8 mouse cellular contexts compared by ENCODE assay signal in genomic region chr5:142926204-142926939, GRCm38 (mm10). TPM values are rescaled to one million over a fixed set of nuclear protein-coding genes. Genes with fewer than 3 reads are reported as not detected.
DNase-seq lines count a peak whose midpoint lies in the region; ATAC-seq and TF ChIP-seq lines count a peak whose summit lies in the region.

No protein-coding gene starts in this region.

- peaks cover 12% of the 10 kb centered on the region; the same call in 1 of the 2 replicates for H3K27me3 ChIP-seq in forebrain, embryonic 13.5 days
- peaks cover 30% of the 10 kb centered on the region for H3K27me3 ChIP-seq in forebrain, embryonic 12.5 days
- H3K27me3 ChIP-seq in MEL (ENCODE audit: control insufficient read depth in 1 of 2, insufficient read depth in 2 of 2, low read length in 2 of 2), result no peaks in the 10 kb centered on the region
- H3K27me3 ChIP-seq in intestine, embryonic 15.5 days (replicated peaks), result no peaks in the 10 kb centered on the region
- no peaks in the 10 kb centered on the region for H3K27me3 ChIP-seq in lung, embryonic 14.5 days (ENCODE audit: insufficient read depth, low read length)

- DNase-seq in MEL (ENCODE audit: low read depth, low spot score), result peak; percentile 79
- DNase-seq in gastrocnemius, postnatal 25 days, result peak; percentile 75
- DNase-seq in lung, embryonic 14.5 days, result peak; percentile 83
- DNase-seq in testis, postnatal 14 days (ENCODE audit: low spot score), result peak; percentile 49
- no peak for DNase-seq in left cerebral cortex, postnatal 36 days (ENCODE audit: low spot score in 2 of 2)

- H3K79me2 ChIP-seq in MEL (ENCODE audit: control insufficient read depth, insufficient read depth, low read length, poor library complexity), result peaks cover 4% of the 10 kb centered on the region; the same call in 1 of the 2 replicates

- TF ChIP-seq RAD21 in MEL (IDR thresholded peaks at IDR 0.05; ENCODE audit: low read depth, low read length), result no peak

- no peak overlapping the region for H3K4me3 ChIP-seq in forebrain, embryonic 13.5 days
- H3K4me3 ChIP-seq in forebrain, embryonic 12.5 days (replicated peaks), result no peak overlapping the region
- H3K4me3 ChIP-seq in MEL (ENCODE audit: control insufficient read depth in 1 of 2, insufficient read depth in 1 of 2, low read depth in 2 of 2, low read length in 2 of 2), result peak overlapping the region; percentile 25 to 28; a peak in 3 of 4 replicates
- no peak overlapping the region for H3K4me3 ChIP-seq in intestine, embryonic 15.5 days (replicated peaks)
- H3K4me3 ChIP-seq in lung, embryonic 14.5 days (ENCODE audit: low read depth, low read length), result peak overlapping the region; percentile 1; the same call in 1 of the 2 replicates

- no peak overlapping the region; the same call in 1 of the 2 replicates for H3K9ac ChIP-seq in forebrain, embryonic 13.5 days
- H3K9ac ChIP-seq in forebrain, embryonic 12.5 days, result no peak overlapping the region; the same call in 1 of the 2 replicates
- H3K9ac ChIP-seq in MEL (ENCODE audit: control insufficient read depth, low read depth, low read length, poor library complexity, severe bottlenecking), result peak overlapping the region; percentile 72
- no peak overlapping the region; the same call in 1 of the 2 replicates for H3K9ac ChIP-seq in intestine, embryonic 15.5 days
- H3K9ac ChIP-seq in lung, embryonic 14.5 days, result peak overlapping the region; percentile 23

- H3K36me3 ChIP-seq in forebrain, embryonic 13.5 days (ENCODE audit: poor library complexity, severe bottlenecking), result no peaks in the 10 kb centered on the region
- no peaks in the 10 kb centered on the region for H3K36me3 ChIP-seq in forebrain, embryonic 12.5 days (replicated peaks)
- peaks cover 0 to 33% of the 10 kb centered on the region in 2 experiments; a peak in 2 of 4 replicates for H3K36me3 ChIP-seq in MEL (ENCODE audit: control insufficient read depth in 1 of 2, insufficient read depth in 2 of 2, low read length in 2 of 2)
- no peaks in the 10 kb centered on the region for H3K36me3 ChIP-seq in intestine, embryonic 15.5 days
- no peaks in the 10 kb centered on the region for H3K36me3 ChIP-seq in lung, embryonic 14.5 days (ENCODE audit: insufficient read depth)

- TF ChIP-seq POLR2A in MEL (IDR thresholded peaks at IDR 0.05; ENCODE audit: control insufficient read depth in 1 of 2, insufficient read depth in 1 of 2, low read depth in 1 of 2, low read length in 2 of 2, poor library complexity in 1 of 2), result 0 out of 4 replicates have a peak, but pooled peaks of 1 of the 2 experiments have one; percentile 29

- intact Hi-C loops in left cerebral cortex, postnatal 36 days (cut with DNase I), result no loop called here

- no peak overlapping the region for H3K4me2 ChIP-seq in forebrain, embryonic 13.5 days
- no peak overlapping the region for H3K4me2 ChIP-seq in forebrain, embryonic 12.5 days
- H3K4me2 ChIP-seq in intestine, embryonic 15.5 days (replicated peaks), result peak overlapping the region; percentile 35
- H3K4me2 ChIP-seq in lung, embryonic 14.5 days, result peak overlapping the region; percentile 50

- 13% methylated on average over 13 of the region's 13 CpGs for WGBS in forebrain, embryonic 13.5 days
- WGBS in forebrain, embryonic 12.5 days, result 14% methylated on average over 13 of the region's 13 CpGs
- WGBS in intestine, embryonic 15.5 days, result 10% methylated on average over 13 of the region's 13 CpGs
- 8% methylated on average over 13 of the region's 13 CpGs for whole genome bisulfite sequencing in lung, embryonic 14.5 days

- ATAC-seq in forebrain, embryonic 13.5 days, result peak; percentile 48; the same call in 1 of the 2 replicates
- ATAC-seq in forebrain, embryonic 12.5 days (ENCODE audit: low FRiP score), result no peak
- ATAC-seq in intestine, embryonic 15.5 days, result peak; percentile 63
- ATAC-seq in lung, embryonic 14.5 days (ENCODE audit: insufficient read depth), result peak; percentile 90

- TF ChIP-seq CTCF in MEL (IDR thresholded peaks at IDR 0.05 in 2 of 3, conservative IDR thresholded peaks at IDR 0.05 in 1 of 3; ENCODE audit: control insufficient read depth in 1 of 3, insufficient read depth in 1 of 3, low read depth in 2 of 3, low read length in 3 of 3, poor library complexity in 1 of 3, severe bottlenecking in 1 of 3), result no peak
- no peak for TF ChIP-seq CTCF in lung, embryonic 14.5 days (IDR thresholded peaks at IDR 0.05; ENCODE audit: low read depth)

- H3K9me3 ChIP-seq in forebrain, embryonic 13.5 days (replicated peaks), result no peaks in the 10 kb centered on the region
- no peaks in the 10 kb centered on the region for H3K9me3 ChIP-seq in forebrain, embryonic 12.5 days
- H3K9me3 ChIP-seq in MEL (replicated peaks; ENCODE audit: insufficient read depth, low read length), result no peaks in the 10 kb centered on the region
- H3K9me3 ChIP-seq in intestine, embryonic 15.5 days, result no peaks in the 10 kb centered on the region
- no peaks in the 10 kb centered on the region for H3K9me3 ChIP-seq in lung, embryonic 14.5 days (ENCODE audit: low read depth, low read length)

- no peak overlapping the region for H3K27ac ChIP-seq in forebrain, embryonic 13.5 days
- H3K27ac ChIP-seq in forebrain, embryonic 12.5 days, result no peak overlapping the region
- peak overlapping the region; percentile 84 for H3K27ac ChIP-seq in MEL (ENCODE audit: control insufficient read depth, low read depth, low read length)
- H3K27ac ChIP-seq in intestine, embryonic 15.5 days, result peak overlapping the region; percentile 91
- H3K27ac ChIP-seq in lung, embryonic 14.5 days (ENCODE audit: low read depth), result peak overlapping the region; percentile 91

- peaks cover 11% of the 10 kb centered on the region; the same call in 1 of the 2 replicates for H3K4me1 ChIP-seq in forebrain, embryonic 13.5 days
- H3K4me1 ChIP-seq in forebrain, embryonic 12.5 days, result peaks cover 16% of the 10 kb centered on the region
- peaks cover 16 to 49% of the 10 kb centered on the region in 2 experiments for H3K4me1 ChIP-seq in MEL (ENCODE audit: control insufficient read depth in 1 of 2, insufficient read depth in 2 of 2, low read length in 2 of 2)
- H3K4me1 ChIP-seq in intestine, embryonic 15.5 days (replicated peaks), result peaks cover 41% of the 10 kb centered on the region
- peaks cover 17% of the 10 kb centered on the region; the same call in 1 of the 2 replicates for H3K4me1 ChIP-seq in lung, embryonic 14.5 days (ENCODE audit: insufficient read depth)

- peak in 1 of 2 experiments; percentile 41; a peak in 2 of 4 replicates for TF ChIP-seq EP300 in MEL (IDR thresholded peaks at IDR 0.05; ENCODE audit: low read depth in 1 of 2, low read length in 2 of 2)

TF ChIP-seq in MEL, 35 proteins besides CTCF, POLR2A, EP300 and RAD21 (continues in another document):
- 0 out of 2 replicates have a peak, but pooled peaks have one; percentile 69 for TF ChIP-seq MAZ (IDR thresholded peaks at IDR 0.05; ENCODE audit: low read depth, low read length)
- 0 out of 2 replicates have a peak, but pooled peaks have one; percentile 18 for TF ChIP-seq ELF1 (IDR thresholded peaks at IDR 0.05; ENCODE audit: low read depth, low read length)
- TF ChIP-seq USF1 (IDR thresholded peaks at IDR 0.05; ENCODE audit: low read depth, low read length), result peak; percentile 76
- TF ChIP-seq MYC (IDR thresholded peaks at IDR 0.05; ENCODE audit: low read depth, low read length), result no peak
- no peak for TF ChIP-seq NRF1 (IDR thresholded peaks at IDR 0.05; ENCODE audit: insufficient read depth, low read depth, low read length, poor library complexity, severe bottlenecking)
- no peak for TF ChIP-seq CHD1 (IDR thresholded peaks at IDR 0.05; ENCODE audit: low read depth, low read length)
- TF ChIP-seq SIN3A (IDR thresholded peaks at IDR 0.05; ENCODE audit: low read length), result peak; percentile 51; the same call in 1 of the 2 replicates
- peak; percentile 81 for TF ChIP-seq BHLHE40 (IDR thresholded peaks at IDR 0.05; ENCODE audit: borderline replicate concordance, low read depth, low read length)
- TF ChIP-seq HCFC1 (IDR thresholded peaks at IDR 0.05; ENCODE audit: low read depth, low read length), result peak; percentile 37; the same call in 1 of the 2 replicates
- TF ChIP-seq ETS1 (IDR thresholded peaks at IDR 0.05; ENCODE audit: low read depth, low read length), result peak; percentile 76

RNA-seq across cellular contexts. Expression of gene Actb, which starts 19.8 kb away (rescaled TPM):
- polyA plus RNA-seq in forebrain, embryonic 13.5 days (2015; fragmentation: Nextera tagmentation; extraction: Ambion mirVana), result 15,903 and 18,325 TPM in 2 replicates
- polyA plus RNA-seq in forebrain, embryonic 12.5 days (2016; fragmentation: Nextera tagmentation; extraction: Ambion mirVana), result 12,389 and 14,301 TPM in 2 replicates
- total RNA-seq in MEL (2012; rRNA removed), result 3,019 and 3,042 TPM in 2 replicates
- polyA plus RNA-seq in MEL (2012; ENCODE audit: insufficient read depth in 1 of 2, insufficient read length in 2 of 2, low read depth in 1 of 2, low replicate concordance in 2 of 2, missing spikeins in 1 of 2), result 1,000 to 10,000 TPM; 1,403 to 4,417 TPM
- total RNA-seq in gastrocnemius, postnatal 25 days (2021), result 100 to 1,000 TPM; 487 to 619 TPM
- polyA plus RNA-seq in intestine, embryonic 15.5 days (2015; fragmentation: Nextera tagmentation; extraction: Ambion mirVana), result 14,579 and 17,104 TPM in 2 replicates
- 16,801 and 17,929 TPM in 2 replicates for polyA plus RNA-seq in lung, embryonic 14.5 days (2014; fragmentation: Nextera tagmentation; extraction: Ambion mirVana)
- total RNA-seq in left cerebral cortex, postnatal 36 days (2021), result 1,000 to 10,000 TPM; 2,229 to 2,541 TPM

RNA-seq across cellular contexts. Expression of gene Fbxl18, which starts 31.2 kb away (rescaled TPM):
- polyA plus RNA-seq in forebrain, embryonic 13.5 days (2015; fragmentation: Nextera tagmentation; extraction: Ambion mirVana), result 30.7 and 35.1 TPM in 2 replicates
- polyA plus RNA-seq in forebrain, embryonic 12.5 days (2016; fragmentation: Nextera tagmentation; extraction: Ambion mirVana), result 24.0 and 24.6 TPM in 2 replicates
- 3.9 and 4.6 TPM in 2 replicates for total RNA-seq in MEL (2012; rRNA removed)
- polyA plus RNA-seq in MEL (2012; ENCODE audit: insufficient read depth in 1 of 2, insufficient read length in 2 of 2, low read depth in 1 of 2, low replicate concordance in 2 of 2, missing spikeins in 1 of 2), result 1 to 10 TPM in 1 of 2 experiments, not detected in 1; 7.4 TPM
- total RNA-seq in gastrocnemius, postnatal 25 days (2021), result 1 to 10 TPM; 5.6 to 6.8 TPM
- polyA plus RNA-seq in intestine, embryonic 15.5 days (2015; fragmentation: Nextera tagmentation; extraction: Ambion mirVana), result 11.1 and 11.4 TPM in 2 replicates
- 11.2 and 11.8 TPM in 2 replicates for polyA plus RNA-seq in lung, embryonic 14.5 days (2014; fragmentation: Nextera tagmentation; extraction: Ambion mirVana)
- 10 to 100 TPM; 30.4 to 34.1 TPM for total RNA-seq in left cerebral cortex, postnatal 36 days (2021)

RNA-seq across cellular contexts. Expression of gene Fscn1, which starts 33.8 kb away (rescaled TPM):
- 521 and 522 TPM in 2 replicates for polyA plus RNA-seq in forebrain, embryonic 13.5 days (2015; fragmentation: Nextera tagmentation; extraction: Ambion mirVana)
- 665 and 748 TPM in 2 replicates for polyA plus RNA-seq in forebrain, embryonic 12.5 days (2016; fragmentation: Nextera tagmentation; extraction: Ambion mirVana)
- total RNA-seq in MEL (2012; rRNA removed), result not detected in 2 replicates
- polyA plus RNA-seq in MEL (2012; ENCODE audit: insufficient read depth in 1 of 2, insufficient read length in 2 of 2, low read depth in 1 of 2, low replicate concordance in 2 of 2, missing spikeins in 1 of 2), result not detected
- total RNA-seq in gastrocnemius, postnatal 25 days (2021), result 10 to 100 TPM; 13.4 to 17.6 TPM
- polyA plus RNA-seq in intestine, embryonic 15.5 days (2015; fragmentation: Nextera tagmentation; extraction: Ambion mirVana), result 140 and 170 TPM in 2 replicates
- 331 and 347 TPM in 2 replicates for polyA plus RNA-seq in lung, embryonic 14.5 days (2014; fragmentation: Nextera tagmentation; extraction: Ambion mirVana)
- total RNA-seq in left cerebral cortex, postnatal 36 days (2021), result 100 to 1,000 TPM; 310 to 396 TPM

Comparison
In these comparisons a context has a peak if more than half of its experiments do, and no peak if none do; other contexts are left out.
1. H3K27ac ChIP-seq: peak in MEL (single experiment), intestine, embryonic 15.5 days (single experiment) and lung, embryonic 14.5 days (single experiment); none in forebrain, embryonic 13.5 days (single experiment) and forebrain, embryonic 12.5 days (single experiment).
2. H3K4me2 ChIP-seq: peak in intestine, embryonic 15.5 days (single experiment) and lung, embryonic 14.5 days (single experiment); none in forebrain, embryonic 13.5 days (single experiment) and forebrain, embryonic 12.5 days (single experiment).
3. H3K4me3 ChIP-seq: peak in MEL (2 of 2) and lung, embryonic 14.5 days (single experiment); none in forebrain, embryonic 13.5 days (single experiment), forebrain, embryonic 12.5 days (single experiment) and intestine, embryonic 15.5 days (single experiment).
4. H3K9ac ChIP-seq: peak in MEL (single experiment) and lung, embryonic 14.5 days (single experiment); none in forebrain, embryonic 13.5 days (single experiment), forebrain, embryonic 12.5 days (single experiment) and intestine, embryonic 15.5 days (single experiment).
5. DNase-seq: peak in MEL (single experiment), gastrocnemius, postnatal 25 days (single experiment), lung, embryonic 14.5 days (single experiment) and testis, postnatal 14 days (single experiment); none in left cerebral cortex, postnatal 36 days (0 of 2).
6. RNA of gene Fscn1, which starts 33.8 kb away (polyA plus RNA-seq): 665 to 748 TPM in forebrain, embryonic 12.5 days, 521 to 522 TPM in forebrain, embryonic 13.5 days, 331 to 347 TPM in lung, embryonic 14.5 days and 140 to 170 TPM in intestine, embryonic 15.5 days; not detected in MEL; every median in the first group is over 100 times any median in the second.